In the genomic region with DNA sequence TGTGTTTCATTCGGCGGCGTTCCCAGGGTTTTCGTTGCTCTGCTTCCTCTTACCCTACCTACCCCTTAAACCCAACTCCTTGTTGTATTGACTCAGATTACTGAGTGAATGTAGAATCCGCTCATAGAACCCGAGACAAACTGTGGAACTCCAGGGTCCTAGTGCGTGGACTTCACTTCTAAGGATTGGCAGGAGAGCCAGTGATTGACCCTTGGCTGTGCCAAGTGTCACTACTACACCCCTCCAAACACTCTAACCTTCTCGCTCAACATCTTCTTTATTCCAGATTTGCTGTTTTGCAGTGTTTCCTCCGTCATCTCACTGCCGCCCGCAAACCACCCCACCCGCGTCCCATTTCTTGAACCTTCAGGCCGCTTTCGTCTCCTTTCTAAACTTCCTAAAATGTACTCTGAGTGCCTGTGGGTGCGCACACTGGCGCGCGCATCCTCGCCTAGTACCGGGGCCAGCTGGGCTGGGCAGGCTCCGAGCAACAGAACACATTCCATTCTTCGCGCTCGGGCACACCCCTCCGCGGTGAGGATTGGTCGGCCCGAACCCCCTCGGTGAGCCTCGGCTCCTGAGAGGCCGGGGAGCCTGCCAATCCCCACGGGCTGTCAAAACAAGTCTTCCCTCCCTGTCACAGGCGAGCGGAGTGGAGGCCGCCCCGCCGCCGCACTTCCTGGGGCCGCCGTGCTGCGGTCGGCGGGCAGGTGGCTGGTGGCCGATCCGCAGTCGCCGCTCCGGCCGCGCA, we compare ENCODE assay signal across 8 mouse cellular contexts. TPM values are rescaled to one million over a fixed set of nuclear protein-coding genes. Genes with fewer than 3 reads are reported as not detected.
DNase-seq lines count a peak whose midpoint lies in the region; ATAC-seq and TF ChIP-seq lines count a peak whose summit lies in the region.

Plcl1 (plus strand) TSS at position 650 of the 751 bp plus-strand sequence.

- peak; percentile 97 for DNase-seq in CD4-positive, CD25-positive, alpha-beta regulatory T cell, adult 2 months (ENCODE audit: low read depth, low spot score)
- peak; percentile 23 for DNase-seq in c-Kit-positive CD71-positive TER-119-negative erythroid progenitor cells, embryonic 14.5 days (ENCODE audit: low read depth)
- DNase-seq in heart, postnatal 10 days, result peak; percentile 96 to 97
- peak; percentile 53 for DNase-seq in large intestine, adult 2 months (ENCODE audit: low read depth, low spot score)
- peak; percentile 96 for DNase-seq in stomach, postnatal 0 days (ENCODE audit: low spot score)

- H3K36me3 ChIP-seq in forebrain, embryonic 13.5 days (ENCODE audit: poor library complexity, severe bottlenecking), result no peaks in the 10 kb centered on the region
- H3K36me3 ChIP-seq in liver, embryonic 16.5 days (ENCODE audit: control insufficient read depth, insufficient read depth), result no peaks in the 10 kb centered on the region
- H3K36me3 ChIP-seq in neural tube, embryonic 12.5 days, result no peaks in the 10 kb centered on the region
- no peaks in the 10 kb centered on the region for H3K36me3 ChIP-seq in stomach, postnatal 0 days (ENCODE audit: control insufficient read depth, insufficient read depth, low read length)

- no peak for TF ChIP-seq CTCF in stomach, postnatal 0 days (IDR thresholded peaks at IDR 0.05; ENCODE audit: low read depth)

- no peak for TF ChIP-seq EP300 in stomach, postnatal 0 days (optimal IDR thresholded peaks at IDR 0.05)

- H3K9me3 ChIP-seq in forebrain, embryonic 13.5 days (replicated peaks), result no peaks in the 10 kb centered on the region
- no peaks in the 10 kb centered on the region for H3K9me3 ChIP-seq in liver, embryonic 16.5 days (replicated peaks; ENCODE audit: control insufficient read depth, low read length)
- no peaks in the 10 kb centered on the region for H3K9me3 ChIP-seq in neural tube, embryonic 12.5 days
- no peaks in the 10 kb centered on the region for H3K9me3 ChIP-seq in stomach, postnatal 0 days (ENCODE audit: control insufficient read depth, low read length)

- H3K4me1 ChIP-seq in forebrain, embryonic 13.5 days, result peaks cover 22% of the 10 kb centered on the region
- H3K4me1 ChIP-seq in liver, embryonic 16.5 days (ENCODE audit: control insufficient read depth, low read depth, low read length), result peaks cover 3% of the 10 kb centered on the region
- H3K4me1 ChIP-seq in neural tube, embryonic 12.5 days, result peaks cover 9% of the 10 kb centered on the region
- no peaks in the 10 kb centered on the region; the same call in 1 of the 2 replicates for H3K4me1 ChIP-seq in stomach, postnatal 0 days (replicated peaks; ENCODE audit: control insufficient read depth, insufficient read depth)

- peak within 1 kb of the TSS; percentile 85 for H3K9ac ChIP-seq in forebrain, embryonic 13.5 days
- no peak within 1 kb of the TSS for H3K9ac ChIP-seq in liver, embryonic 16.5 days (ENCODE audit: low read depth, low read length)
- peak within 1 kb of the TSS; percentile 71 for H3K9ac ChIP-seq in neural tube, embryonic 12.5 days
- peak within 1 kb of the TSS; percentile 73 for H3K9ac ChIP-seq in stomach, postnatal 0 days (ENCODE audit: low read length)

- peak within 1 kb of the TSS; percentile 66 for H3K27ac ChIP-seq in forebrain, embryonic 13.5 days
- no peak within 1 kb of the TSS for H3K27ac ChIP-seq in liver, embryonic 16.5 days (ENCODE audit: low read length)
- peak within 1 kb of the TSS; percentile 37 for H3K27ac ChIP-seq in neural tube, embryonic 12.5 days
- peak within 1 kb of the TSS; percentile 75 for H3K27ac ChIP-seq in stomach, postnatal 0 days (replicated peaks)

- 3% methylated on average over 48 of the region's 51 CpGs for WGBS in forebrain, embryonic 13.5 days
- WGBS in large intestine, adult 2 months, result 2% methylated on average over 51 of the region's 51 CpGs
- WGBS in liver, embryonic 16.5 days (ENCODE audit: insufficient replicate concordance), result 3% methylated on average over 51 of the region's 51 CpGs
- 3% methylated on average over 51 of the region's 51 CpGs for WGBS in neural tube, embryonic 12.5 days
- WGBS in stomach, postnatal 0 days, result under 1% methylated on average over 49 of the region's 51 CpGs

- H3K4me3 ChIP-seq in forebrain, embryonic 13.5 days, result peak within 1 kb of the TSS; percentile 82
- H3K4me3 ChIP-seq in liver, embryonic 16.5 days (ENCODE audit: low read depth, low read length), result peak within 1 kb of the TSS; percentile 60
- H3K4me3 ChIP-seq in neural tube, embryonic 12.5 days, result peak within 1 kb of the TSS; percentile 78
- H3K4me3 ChIP-seq in stomach, postnatal 0 days (ENCODE audit: low read depth, low read length), result peak within 1 kb of the TSS; percentile 74

- H3K4me2 ChIP-seq in forebrain, embryonic 13.5 days, result peak within 1 kb of the TSS; percentile 96
- H3K4me2 ChIP-seq in liver, embryonic 16.5 days (ENCODE audit: low read depth, low read length), result peak within 1 kb of the TSS; percentile 73
- peak within 1 kb of the TSS; percentile 98 for H3K4me2 ChIP-seq in neural tube, embryonic 12.5 days (replicated peaks)
- H3K4me2 ChIP-seq in stomach, postnatal 0 days (replicated peaks; ENCODE audit: low read depth), result peak within 1 kb of the TSS; percentile 100

- 0 out of 2 replicates have a peak, but pooled peaks cover 5% of the 10 kb centered on the region for H3K27me3 ChIP-seq in forebrain, embryonic 13.5 days
- peaks cover 36% of the 10 kb centered on the region for H3K27me3 ChIP-seq in liver, embryonic 16.5 days (ENCODE audit: control insufficient read depth, insufficient read depth, low read depth, low read length)
- H3K27me3 ChIP-seq in neural tube, embryonic 12.5 days (replicated peaks), result no peaks in the 10 kb centered on the region
- H3K27me3 ChIP-seq in stomach, postnatal 0 days (ENCODE audit: control insufficient read depth, insufficient read depth, low read length), result no peaks in the 10 kb centered on the region

- intact Hi-C loops in heart, postnatal 10 days (cut with DNase I), result loop anchor here (1.0 to 5.0 kb wide), 3 partner anchors 107 to 469 kb away; no protein-coding TSS in a partner anchor

- peak; percentile 99 for ATAC-seq in forebrain, embryonic 13.5 days
- peak; percentile 92 for ATAC-seq in liver, embryonic 16.5 days (ENCODE audit: low read depth)
- ATAC-seq in neural tube, embryonic 12.5 days (ENCODE audit: low FRiP score, low read depth), result peak; percentile 99
- peak; percentile 99 for ATAC-seq in stomach, postnatal 0 days (ENCODE audit: low FRiP score, low TSS enrichment)

RNA-seq across cellular contexts. Expression of gene Plcl1, which starts in this region (rescaled TPM):
- 4.1 and 4.4 TPM in 2 replicates for polyA plus RNA-seq in forebrain, embryonic 13.5 days (2015; fragmentation: Nextera tagmentation; extraction: Ambion mirVana)
- total RNA-seq in heart, postnatal 10 days (2021), result 1 to 10 TPM; 5.0 to 6.2 TPM
- 0.37 and 0.52 TPM in 2 replicates for polyA plus RNA-seq in large intestine, adult 2 months (2012; rRNA removed)
- polyA plus RNA-seq in liver, embryonic 16.5 days (2015; fragmentation: Nextera tagmentation; extraction: Ambion mirVana), result 0.12 and 0.17 TPM in 2 replicates
- polyA plus RNA-seq in neural tube, embryonic 12.5 days (2016; fragmentation: Nextera tagmentation; extraction: Ambion mirVana), result 4.9 and 5.1 TPM in 2 replicates
- polyA plus RNA-seq in stomach, postnatal 0 days (2015; fragmentation: Nextera tagmentation; extraction: Ambion mirVana), result 1.6 and 1.7 TPM in 2 replicates

Comparison
In these comparisons a context has a peak if more than half of its experiments do, and no peak if none do; other contexts are left out.
1. Peak in DNase-seq in large intestine, adult 2 months; RNA of the gene not detected or under 1 TPM.
2. Peak in ATAC-seq, H3K4me3 ChIP-seq and H3K4me2 ChIP-seq in liver, embryonic 16.5 days; RNA of the gene not detected or under 1 TPM.
3. DNase-seq: peak in every context shown above with its lines; median percentile 97 in CD4-positive, CD25-positive, alpha-beta regulatory T cell, adult 2 months; 96 in heart, postnatal 10 days; 96 in stomach, postnatal 0 days; 53 in large intestine, adult 2 months; 23 in c-Kit-positive CD71-positive TER-119-negative erythroid progenitor cells, embryonic 14.5 days.